Mouse (Mus musculus): ENCODE data around the gene Tspan8. TPM values are rescaled to one million over a fixed set of nuclear protein-coding genes. Genes with fewer than 3 reads are reported as not detected.

The Tspan8 gene
- polyA plus RNA-seq, 1 experiment from 2014 or later: 0.32 TPM

- no peaks in the 10 kb centered on the region for H3K27me3 ChIP-seq
- no peak overlapping the region for H3K4me3 ChIP-seq
- no peak for ATAC-seq (ENCODE audit: low FRiP score, low read depth)
- H3K4me1 ChIP-seq: no peaks in the 10 kb centered on the region
- no peak overlapping the region for H3K9ac ChIP-seq (replicated peaks)
- H3K27ac ChIP-seq (replicated peaks): no peak overlapping the region
- no peaks in the 10 kb centered on the region for H3K9me3 ChIP-seq
- 83% methylated on average over 1 of the region's 1 CpGs for WGBS
- H3K4me2 ChIP-seq (replicated peaks): no peak overlapping the region
- H3K36me3 ChIP-seq: no peaks in the 10 kb centered on the region
Observed at GRCm38 (mm10) chr10:115848511-115848910, 31.9 kb downstream of the Tspan8 start.

GRCm38 (mm10) chr10:115860210-115860880 lies 43.7 kb downstream of the Tspan8 start:
- ATAC-seq (ENCODE audit: low FRiP score, low read depth): no peak
- Histone ChIP-seq H3K27me3 (no peaks in the 10 kb centered on the region), H3K9me3 (no peaks in the 10 kb centered on the region), H3K4me2 (replicated peaks) (no peak overlapping the region), H3K36me3 (no peaks in the 10 kb centered on the region), H3K4me3 (no peak overlapping the region), H3K4me1 (no peaks in the 10 kb centered on the region), H3K27ac (replicated peaks) (no peak overlapping the region), H3K9ac (replicated peaks) (no peak overlapping the region)
- 81% methylated on average over 13 of the region's 15 CpGs for WGBS

- H3K4me2 ChIP-seq (replicated peaks): no peak overlapping the region
- H3K4me1 ChIP-seq: no peaks in the 10 kb centered on the region
- no peaks in the 10 kb centered on the region for H3K27me3 ChIP-seq
- no peaks in the 10 kb centered on the region for H3K9me3 ChIP-seq
- no peaks in the 10 kb centered on the region for H3K36me3 ChIP-seq
- WGBS: 75% methylated on average over 5 of the region's 5 CpGs
- H3K27ac ChIP-seq (replicated peaks): no peak overlapping the region
- no peak overlapping the region for H3K4me3 ChIP-seq
- ATAC-seq (ENCODE audit: low FRiP score, low read depth): no peak
- H3K9ac ChIP-seq (replicated peaks): no peak overlapping the region
Observed at GRCm38 (mm10) chr10:115861967-115862366, 45.3 kb downstream of the Tspan8 start.

- no peak overlapping the region for H3K27ac ChIP-seq (replicated peaks)
- no peak for ATAC-seq (ENCODE audit: low FRiP score, low read depth)
- H3K4me3 ChIP-seq: no peak overlapping the region
- H3K27me3 ChIP-seq: no peaks in the 10 kb centered on the region
- no peak overlapping the region for H3K9ac ChIP-seq (replicated peaks)
- WGBS: 95% methylated on average over 5 of the region's 5 CpGs
- H3K4me1 ChIP-seq: no peaks in the 10 kb centered on the region
- H3K9me3 ChIP-seq: no peaks in the 10 kb centered on the region
- no peak overlapping the region for H3K4me2 ChIP-seq (replicated peaks)
- no peaks in the 10 kb centered on the region for H3K36me3 ChIP-seq
Observed at GRCm38 (mm10) chr10:115882757-115883156, 66.1 kb downstream of the Tspan8 start.

GRCm38 (mm10) chr10:115891924-115892323 lies 75.3 kb downstream of the Tspan8 start:
- H3K27me3 ChIP-seq: no peaks in the 10 kb centered on the region
- H3K4me1 ChIP-seq: no peaks in the 10 kb centered on the region
- H3K4me2 ChIP-seq (replicated peaks): no peak overlapping the region
- no peak overlapping the region for H3K9ac ChIP-seq (replicated peaks)
- 78% methylated on average over 4 of the region's 4 CpGs for WGBS
- H3K27ac ChIP-seq (replicated peaks): no peak overlapping the region
- no peak overlapping the region for H3K4me3 ChIP-seq
- ATAC-seq (ENCODE audit: low FRiP score, low read depth): no peak
- no peaks in the 10 kb centered on the region for H3K9me3 ChIP-seq
- H3K36me3 ChIP-seq: no peaks in the 10 kb centered on the region

- no peak for ATAC-seq (ENCODE audit: low FRiP score, low read depth)
- Histone ChIP-seq H3K9me3 (no peaks in the 10 kb centered on the region), H3K27me3 (no peaks in the 10 kb centered on the region), H3K4me2 (replicated peaks) (no peak overlapping the region), H3K4me3 (no peak overlapping the region), H3K36me3 (no peaks in the 10 kb centered on the region), H3K27ac (replicated peaks) (no peak overlapping the region), H3K9ac (replicated peaks) (no peak overlapping the region), H3K4me1 (no peaks in the 10 kb centered on the region)
- 86% methylated on average over 6 of the region's 6 CpGs for WGBS
Observed at GRCm38 (mm10) chr10:115892973-115893372, 76.3 kb downstream of the Tspan8 start.

- Histone ChIP-seq H3K4me2 (replicated peaks) (no peak overlapping the region), H3K9ac (replicated peaks) (no peak overlapping the region), H3K27me3 (no peaks in the 10 kb centered on the region), H3K9me3 (no peaks in the 10 kb centered on the region), H3K4me1 (no peaks in the 10 kb centered on the region), H3K27ac (replicated peaks) (no peak overlapping the region), H3K4me3 (no peak overlapping the region), H3K36me3 (no peaks in the 10 kb centered on the region)
- ATAC-seq (ENCODE audit: low FRiP score, low read depth): no peak
- 84% methylated on average over 5 of the region's 5 CpGs for WGBS
Observed at GRCm38 (mm10) chr10:115894045-115894444, 77.4 kb downstream of the Tspan8 start.

GRCm38 (mm10) chr10:115896764-115897163 lies 80.1 kb downstream of the Tspan8 start:
- Histone ChIP-seq H3K9ac (replicated peaks) (no peak overlapping the region), H3K9me3 (no peaks in the 10 kb centered on the region), H3K27ac (replicated peaks) (no peak overlapping the region), H3K27me3 (no peaks in the 10 kb centered on the region), H3K4me3 (no peak overlapping the region), H3K4me2 (replicated peaks) (no peak overlapping the region), H3K36me3 (no peaks in the 10 kb centered on the region), H3K4me1 (no peaks in the 10 kb centered on the region)
- no peak for ATAC-seq (ENCODE audit: low FRiP score, low read depth)

- Histone ChIP-seq H3K27ac (replicated peaks) (no peak overlapping the region), H3K9me3 (no peaks in the 10 kb centered on the region), H3K9ac (replicated peaks) (no peak overlapping the region), H3K4me1 (no peaks in the 10 kb centered on the region), H3K4me2 (replicated peaks) (no peak overlapping the region), H3K36me3 (no peaks in the 10 kb centered on the region), H3K4me3 (no peak overlapping the region), H3K27me3 (no peaks in the 10 kb centered on the region)
- ATAC-seq (ENCODE audit: low FRiP score, low read depth): no peak
- 87% methylated on average over 7 of the region's 7 CpGs for WGBS
Observed at GRCm38 (mm10) chr10:115897235-115897634, 80.6 kb downstream of the Tspan8 start.

Other genes starting within 250 kb of the Tspan8 start
- 0.39 and 0.66 TPM in 2 replicates for gene A930009A15Rik, start 246.8 kb upstream of the Tspan8 start, polyA plus RNA-seq (2016; fragmentation: Nextera tagmentation; extraction: Ambion mirVana)
- 3.3 and 3.8 TPM in 2 replicates for gene Lgr5, start 229.1 kb upstream of the Tspan8 start, polyA plus RNA-seq (2016; fragmentation: Nextera tagmentation; extraction: Ambion mirVana)
- 5.5 and 5.8 TPM in 2 replicates for gene Ptprr, start 201.4 kb downstream of the Tspan8 start, polyA plus RNA-seq (2016; fragmentation: Nextera tagmentation; extraction: Ambion mirVana)